Mouse (Mus musculus) liver, embryonic 14.5 days (tissue): ENCODE measurements around the gene E2f8.

Experiments used
- CTCF ChIP-seq: IDR thresholded peaks from 2 replicates; pipeline ENCODE4 v1.5.1; 2016; ENCODE audit warnings: antibody characterized with exemption, low read depth, control low read depth
- EP300 ChIP-seq: IDR thresholded peaks from 2 replicates; pipeline ENCODE4 v1.6.1; 2016; ENCODE audit warnings: antibody characterized with exemption, low read depth

DNA sequence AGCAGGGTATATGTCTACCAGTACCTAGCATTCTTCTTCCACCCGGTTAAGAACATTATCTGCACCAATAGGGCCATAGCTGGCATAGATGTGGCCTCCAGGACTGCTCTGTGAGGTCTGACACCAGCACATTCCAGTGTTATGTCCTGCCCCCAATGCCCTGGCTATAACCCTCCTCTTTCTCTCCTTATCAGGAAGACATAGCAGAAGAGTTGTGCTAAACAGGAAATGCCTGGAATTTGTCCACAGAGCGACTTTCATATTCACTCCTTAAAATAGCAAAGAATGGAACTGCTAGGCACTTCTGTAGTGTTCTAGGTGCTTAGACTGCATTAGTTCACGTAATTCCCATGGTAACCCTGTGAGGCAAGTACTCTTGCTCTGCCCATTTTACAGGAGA lies 43.8 kb upstream of the E2f8 start:
- TF ChIP-seq EP300 (no peak), CTCF (no peak)
